Mouse (Mus musculus): Measurements from ENCODE around the gene Bahcc1. TPM values are rescaled to one million over a fixed set of nuclear protein-coding genes. Genes with fewer than 3 reads are reported as not detected.

Gene Bahcc1
- total RNA-seq, 2 experiments from 2014 or later: 2.0 to 2.1 TPM

GRCm38 (mm10) chr11:120240941-120241890, 8.5 kb downstream of the Bahcc1 start:
- ATAC-seq (replicated peaks; ENCODE audit: low FRiP score, poor library complexity, severe bottlenecking): no peak

GRCm38 (mm10) chr11:120241981-120242725, 9.4 kb downstream of the Bahcc1 start:
- no peak for ATAC-seq (replicated peaks; ENCODE audit: low FRiP score, poor library complexity, severe bottlenecking)

GRCm38 (mm10) chr11:120242726-120243530, 10.2 kb downstream of the Bahcc1 start:
- no peak for ATAC-seq (replicated peaks; ENCODE audit: low FRiP score, poor library complexity, severe bottlenecking)

GRCm38 (mm10) chr11:120243531-120243820, 10.7 kb downstream of the Bahcc1 start:
- ATAC-seq (replicated peaks; ENCODE audit: low FRiP score, poor library complexity, severe bottlenecking): no peak

- ATAC-seq (replicated peaks; ENCODE audit: low FRiP score, poor library complexity, severe bottlenecking): no peak
Observed at GRCm38 (mm10) chr11:120248160-120248793, 15.5 kb downstream of the Bahcc1 start.

GRCm38 (mm10) chr11:120248899-120249298, 16.2 kb downstream of the Bahcc1 start:
- ATAC-seq (replicated peaks; ENCODE audit: low FRiP score, poor library complexity, severe bottlenecking): no peak

- ATAC-seq (replicated peaks; ENCODE audit: low FRiP score, poor library complexity, severe bottlenecking): no peak
Observed at GRCm38 (mm10) chr11:120250991-120251949, 18.5 kb downstream of the Bahcc1 start.

- no peak for ATAC-seq (replicated peaks; ENCODE audit: low FRiP score, poor library complexity, severe bottlenecking)
Observed at GRCm38 (mm10) chr11:120251950-120252308, 19.2 kb downstream of the Bahcc1 start.

GRCm38 (mm10) chr11:120252398-120252797, 19.7 kb downstream of the Bahcc1 start:
- ATAC-seq (replicated peaks; ENCODE audit: low FRiP score, poor library complexity, severe bottlenecking): no peak

- ATAC-seq (replicated peaks; ENCODE audit: low FRiP score, poor library complexity, severe bottlenecking): no peak
Observed at GRCm38 (mm10) chr11:120252843-120253645, 20.3 kb downstream of the Bahcc1 start.

- no peak for ATAC-seq (replicated peaks; ENCODE audit: low FRiP score, poor library complexity, severe bottlenecking)
Observed at GRCm38 (mm10) chr11:120253646-120254315, 21.0 kb downstream of the Bahcc1 start.

- ATAC-seq (replicated peaks; ENCODE audit: low FRiP score, poor library complexity, severe bottlenecking): no peak
Observed at GRCm38 (mm10) chr11:120254420-120254819, 21.7 kb downstream of the Bahcc1 start.

GRCm38 (mm10) chr11:120255038-120255437, 22.3 kb downstream of the Bahcc1 start:
- no peak for ATAC-seq (replicated peaks; ENCODE audit: low FRiP score, poor library complexity, severe bottlenecking)

GRCm38 (mm10) chr11:120255499-120255898, 22.8 kb downstream of the Bahcc1 start:
- ATAC-seq (replicated peaks; ENCODE audit: low FRiP score, poor library complexity, severe bottlenecking): no peak

- no peak for ATAC-seq (replicated peaks; ENCODE audit: low FRiP score, poor library complexity, severe bottlenecking)
Observed at GRCm38 (mm10) chr11:120256108-120256507, 23.4 kb downstream of the Bahcc1 start.

GRCm38 (mm10) chr11:120256543-120256942, 23.8 kb downstream of the Bahcc1 start:
- no peak for ATAC-seq (replicated peaks; ENCODE audit: low FRiP score, poor library complexity, severe bottlenecking)

Measured in erythroblast, adult 5-6 weeks (primary cell).